Comparison of ENCODE assay signal across 12 mouse cellular contexts in the genomic region with DNA sequence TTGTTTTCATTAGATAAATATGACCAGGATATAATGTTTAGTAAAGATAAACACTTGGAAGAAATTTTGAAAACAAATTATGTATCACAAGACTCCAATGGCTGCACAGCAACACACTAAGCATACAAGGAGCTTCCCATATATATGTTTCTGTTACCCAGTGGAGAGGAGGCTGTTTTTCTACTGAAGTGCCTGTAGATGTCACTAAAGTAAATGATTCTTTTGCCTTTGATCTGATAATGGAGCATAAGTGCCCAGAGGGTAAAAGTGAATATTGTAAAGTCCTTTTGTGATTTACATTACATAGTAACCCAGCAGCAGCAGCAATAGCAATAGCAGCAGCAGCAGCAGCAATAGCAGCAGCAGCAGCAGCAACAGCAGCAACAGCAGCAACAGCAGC.
DNase-seq lines count a peak whose midpoint lies in the region; ATAC-seq and TF ChIP-seq lines count a peak whose summit lies in the region.
"Had no signal": no experiment of that assay in that cellular context is flagged by ENCODE, and none has a peak within 500 bp of the region (broad histone marks: within the 10 kb centered on the region; RNA-seq: fewer than 3 reads in every experiment).

No protein-coding gene starts in this region.

- no peaks in the 10 kb centered on the region for H3K36me3 ChIP-seq in forebrain, embryonic 14.5 days (ENCODE audit: control insufficient read depth, insufficient read depth, low read length)
- H3K36me3 ChIP-seq in forebrain, embryonic 13.5 days (ENCODE audit: poor library complexity, severe bottlenecking), result no peaks in the 10 kb centered on the region
- no peaks in the 10 kb centered on the region for H3K36me3 ChIP-seq in limb, embryonic 14.5 days (ENCODE audit: control insufficient read depth, insufficient read depth, low read length)
- no peaks in the 10 kb centered on the region for H3K36me3 ChIP-seq in limb, embryonic 10.5 days
- H3K36me3 ChIP-seq: embryonic facial prominence, embryonic 15.5 days; limb, embryonic 12.5 days had no signal

- peak; percentile 37; the same call in 1 of the 2 replicates for ATAC-seq in forebrain, embryonic 14.5 days
- no peak for ATAC-seq in forebrain, embryonic 13.5 days
- ATAC-seq in limb, embryonic 14.5 days (ENCODE audit: low FRiP score, low read depth), result no peak
- peak; percentile 34 for ATAC-seq in CD4-positive, CD25-positive, alpha-beta regulatory T cell, adult 4 months
- peak; percentile 71 for ATAC-seq in megakaryocyte, adult 5-6 weeks (ENCODE audit: poor library complexity, severe bottlenecking)

- peak; percentile 61 for DNase-seq in forebrain, embryonic 14.5 days (ENCODE audit: low spot score)
- peak; percentile 44 for DNase-seq in limb, embryonic 14.5 days (ENCODE audit: low spot score)
- DNase-seq in limb, embryonic 10.5 days (ENCODE audit: low spot score), result no peak
- no peak for DNase-seq in spleen, adult 12 weeks (ENCODE audit: low spot score)
- no peak for DNase-seq in frontal cortex, postnatal 36 days (ENCODE audit: low spot score in 2 of 2)
- DNase-seq: kidney, postnatal 36 days had no signal

- H3K4me3 ChIP-seq in forebrain, embryonic 14.5 days (ENCODE audit: low read depth, low read length), result no peak overlapping the region
- H3K4me3 ChIP-seq in forebrain, embryonic 13.5 days, result no peak overlapping the region
- H3K4me3 ChIP-seq in limb, embryonic 14.5 days (replicated peaks; ENCODE audit: low read length), result no peak overlapping the region
- no peak overlapping the region for H3K4me3 ChIP-seq in limb, embryonic 10.5 days
- H3K4me3 ChIP-seq: embryonic facial prominence, embryonic 15.5 days; limb, embryonic 12.5 days; megakaryocyte, embryonic 14.5 days had no signal

- TF ChIP-seq POLR2A in limb, embryonic 14.5 days (IDR thresholded peaks at IDR 0.05; ENCODE audit: borderline replicate concordance, extremely low read depth, insufficient read depth, insufficient read length), result no peak

- no peak overlapping the region for H3K27ac ChIP-seq in forebrain, embryonic 14.5 days (ENCODE audit: low read depth, low read length)
- H3K27ac ChIP-seq in forebrain, embryonic 13.5 days, result no peak overlapping the region
- H3K27ac ChIP-seq in limb, embryonic 14.5 days (replicated peaks; ENCODE audit: low read depth, low read length), result no peak overlapping the region
- no peak overlapping the region for H3K27ac ChIP-seq in limb, embryonic 10.5 days
- H3K27ac ChIP-seq: embryonic facial prominence, embryonic 15.5 days; limb, embryonic 12.5 days had no signal

- no peak overlapping the region for H3K9ac ChIP-seq in forebrain, embryonic 14.5 days (ENCODE audit: low read length)
- H3K9ac ChIP-seq in forebrain, embryonic 13.5 days, result no peak overlapping the region
- H3K9ac ChIP-seq in limb, embryonic 14.5 days (ENCODE audit: low read depth, low read length, severe bottlenecking), result no peak overlapping the region
- H3K9ac ChIP-seq: embryonic facial prominence, embryonic 15.5 days; limb, embryonic 12.5 days had no signal

- H3K27me3 ChIP-seq in forebrain, embryonic 14.5 days (replicated peaks; ENCODE audit: control insufficient read depth, insufficient read depth, low read length), result no peaks in the 10 kb centered on the region
- H3K27me3 ChIP-seq in forebrain, embryonic 13.5 days, result no peaks in the 10 kb centered on the region
- H3K27me3 ChIP-seq in limb, embryonic 14.5 days (ENCODE audit: control insufficient read depth, insufficient read depth, low read length), result no peaks in the 10 kb centered on the region
- H3K27me3 ChIP-seq in limb, embryonic 10.5 days (ENCODE audit: low read depth, poor library complexity, severe bottlenecking), result no peaks in the 10 kb centered on the region
- H3K27me3 ChIP-seq: embryonic facial prominence, embryonic 15.5 days; limb, embryonic 12.5 days; megakaryocyte, embryonic 14.5 days had no signal

- H3K4me1 ChIP-seq in forebrain, embryonic 14.5 days (ENCODE audit: control insufficient read depth, insufficient read depth, low read length), result peaks cover 4% of the 10 kb centered on the region; the same call in 1 of the 2 replicates
- H3K4me1 ChIP-seq in forebrain, embryonic 13.5 days, result 0 out of 2 replicates have a peak, but pooled peaks cover under 1% of the 10 kb centered on the region
- H3K4me1 ChIP-seq in limb, embryonic 14.5 days (ENCODE audit: control insufficient read depth, insufficient read depth, low read length), result peaks cover 6% of the 10 kb centered on the region; the same call in 1 of the 2 replicates
- H3K4me1 ChIP-seq in limb, embryonic 10.5 days, result peaks cover 4% of the 10 kb centered on the region

- no peaks in the 10 kb centered on the region for H3K9me3 ChIP-seq in forebrain, embryonic 14.5 days (replicated peaks; ENCODE audit: control insufficient read depth, low read length)
- no peaks in the 10 kb centered on the region for H3K9me3 ChIP-seq in forebrain, embryonic 13.5 days (replicated peaks)
- H3K9me3 ChIP-seq in limb, embryonic 14.5 days (ENCODE audit: control insufficient read depth, low read length), result no peaks in the 10 kb centered on the region
- H3K9me3 ChIP-seq in limb, embryonic 10.5 days (replicated peaks), result no peaks in the 10 kb centered on the region
- H3K9me3 ChIP-seq: embryonic facial prominence, embryonic 15.5 days; limb, embryonic 12.5 days; megakaryocyte, embryonic 14.5 days had no signal

- no peak overlapping the region for H3K4me2 ChIP-seq in forebrain, embryonic 14.5 days (ENCODE audit: low read length)
- H3K4me2 ChIP-seq in forebrain, embryonic 13.5 days, result no peak overlapping the region
- H3K4me2 ChIP-seq in limb, embryonic 14.5 days (replicated peaks; ENCODE audit: low read depth, low read length, severe bottlenecking), result no peak overlapping the region
- H3K4me2 ChIP-seq: embryonic facial prominence, embryonic 15.5 days; limb, embryonic 12.5 days had no signal

Comparison
In these comparisons a context has a peak if more than half of its experiments do, and no peak if none do; other contexts are left out.
1. ATAC-seq: peak in forebrain, embryonic 14.5 days (single experiment), CD4-positive, CD25-positive, alpha-beta regulatory T cell, adult 4 months (single experiment) and megakaryocyte, adult 5-6 weeks (single experiment); none in forebrain, embryonic 13.5 days (single experiment) and limb, embryonic 14.5 days (single experiment).
2. DNase-seq: peak in forebrain, embryonic 14.5 days (single experiment) and limb, embryonic 14.5 days (single experiment); none in limb, embryonic 10.5 days (single experiment), spleen, adult 12 weeks (single experiment) and frontal cortex, postnatal 36 days (0 of 2).